Mouse (Mus musculus) liver, adult 2 months (tissue): ENCODE measurements around the gene Itsn2. TPM values are rescaled to one million over a fixed set of nuclear protein-coding genes. Genes with fewer than 3 reads are reported as not detected.

Experiments
- DNase-seq: peaks from one replicate; pipeline ENCODE4 v3.0.0-alpha.2; 2011; ENCODE audit warnings: low read depth, low spot score; ENCODE audit errors: extremely low read depth
- H3K27ac ChIP-seq: fragments of 200-500 bp; replicated peaks from 2 replicates; pipeline ENCODE4 v1.5.1; 2012; ENCODE audit warnings: low read depth, mild to moderate bottlenecking, control low read depth, inconsistent platforms, low read length; ENCODE audit not compliant: insufficient read depth
- H3K27me3 ChIP-seq: fragments of 200-500 bp; 2 replicates; pipeline ENCODE4 v1.6.1; 2012; ENCODE audit warnings: mild to moderate bottlenecking, moderate library complexity, low read length, inconsistent platforms; ENCODE audit not compliant: control insufficient read depth, insufficient read depth
- H3K36me3 ChIP-seq: fragments of 200-500 bp; 2 replicates; pipeline ENCODE4 v1.6.1; 2012; ENCODE audit warnings: low read length, inconsistent platforms; ENCODE audit not compliant: control insufficient read depth, insufficient read depth
- H3K4me1 ChIP-seq: fragments of 200-500 bp; 2 replicates; pipeline ENCODE4 v1.6.1; 2011; ENCODE audit warnings: low read length; ENCODE audit not compliant: control insufficient read depth, insufficient read depth
- H3K4me3 ChIP-seq: fragments of 200-500 bp; 2 replicates; pipeline ENCODE4 v1.5.1; 2011; ENCODE audit warnings: low read depth, mild to moderate bottlenecking, control low read depth, low read length, moderate library complexity; ENCODE audit not compliant: insufficient read depth
- H3K79me2 ChIP-seq: fragments of 200-500 bp; 2 replicates; pipeline ENCODE4 v1.6.1; 2012; ENCODE audit warnings: inconsistent platforms, mild to moderate bottlenecking, low read length, moderate library complexity; ENCODE audit not compliant: control insufficient read depth, insufficient read depth
- H3K9ac ChIP-seq: fragments of 200-500 bp; 2 replicates; pipeline ENCODE4 v1.6.1; 2012; ENCODE audit warnings: low read depth, mild to moderate bottlenecking, control low read depth, inconsistent platforms, low read length
- CTCF ChIP-seq: fragments of 200-500 bp; IDR thresholded peaks from 2 replicates; pipeline ENCODE4 v1.5.1; 2011; ENCODE audit warnings: low read depth, low read length, control low read depth
- POLR2A ChIP-seq: fragments of 200-500 bp; IDR thresholded peaks from 2 replicates; pipeline ENCODE4 v1.6.1; 2011; ENCODE audit warnings: low read length, control low read depth; ENCODE audit not compliant: insufficient read depth; ENCODE audit errors: extremely low read depth
- WGBS: fragments of 180-500 bp; shearing (Covaris S2); methylation state at CpG from one replicate; pipeline ENCODE4 v1.1.7; 2018; 5-methylcytosine and 5-hydroxymethylcytosine counted together
- polyA plus RNA-seq: library from polyadenylated mRNA; depleted of rRNA; stranded (reverse); fragments of >200 nt; gene quantifications from 2 replicates; pipeline ENCODE4 v1.2.3, GENCODE M21; 2012
- total RNA-seq: library from RNA; depleted of rRNA; stranded (reverse); fragments of >200 nt; gene quantifications from 2 replicates; pipeline ENCODE4 v1.2.3, GENCODE M21; 2014

The Itsn2 gene
- total and polyA plus RNA-seq, 2 experiments: 11.6 to 26.8 TPM

DNA sequence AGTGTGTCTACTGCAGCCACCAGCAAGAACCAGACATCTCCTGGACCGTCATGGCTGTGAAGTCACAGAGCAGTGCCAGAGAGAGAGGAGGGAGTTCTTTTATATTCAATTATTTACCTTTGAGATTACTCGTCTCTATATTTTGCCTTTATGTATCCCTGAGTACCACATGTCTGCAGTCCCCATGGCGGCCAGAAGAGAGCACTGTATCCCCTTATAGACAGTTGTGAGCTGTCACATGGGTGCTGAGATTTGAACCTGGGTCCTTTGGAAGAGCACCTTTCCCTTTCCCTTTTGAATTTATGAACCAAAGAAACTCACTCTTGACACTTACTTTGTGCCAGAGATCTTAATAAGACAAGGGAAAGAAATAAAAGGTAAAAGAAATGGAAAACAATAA lies 136.7 kb downstream of the Itsn2 start:
- no peaks in the 10 kb centered on the region for H3K36me3 ChIP-seq
- WGBS: 91% methylated on average over 3 of the region's 3 CpGs
- no peaks in the 10 kb centered on the region for H3K27me3 ChIP-seq
- no peak overlapping the region for H3K9ac ChIP-seq
- DNase-seq: no peak
- no peak overlapping the region for H3K4me3 ChIP-seq
- no peaks in the 10 kb centered on the region for H3K79me2 ChIP-seq
- TF ChIP-seq POLR2A (no peak), CTCF (no peak)
- H3K27ac ChIP-seq: no peak overlapping the region
- H3K4me1 ChIP-seq: no peaks in the 10 kb centered on the region

DNA sequence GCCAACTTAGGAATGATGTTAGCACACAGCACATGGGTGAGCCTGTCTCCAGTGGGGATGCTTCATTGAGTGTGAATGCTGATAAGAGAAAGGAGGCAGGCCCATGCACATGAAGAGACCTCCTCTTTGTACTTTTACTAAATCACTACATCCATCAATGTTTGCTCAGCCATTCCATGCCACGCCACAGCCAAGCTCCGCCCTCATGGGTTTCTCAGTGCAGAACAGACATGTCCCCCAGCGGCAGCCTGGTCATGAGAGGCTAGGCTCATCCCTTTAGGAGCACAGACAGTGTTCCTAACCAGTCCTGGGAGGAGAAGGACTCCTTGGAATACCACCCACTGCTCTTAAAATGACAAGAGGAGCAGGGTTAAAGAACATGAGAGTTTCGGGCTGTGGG lies 139.2 kb downstream of the Itsn2 start:
- 75% methylated on average over 4 of the region's 4 CpGs for WGBS
- no peaks in the 10 kb centered on the region for H3K4me1 ChIP-seq
- H3K79me2 ChIP-seq: no peaks in the 10 kb centered on the region
- DNase-seq: no peak
- H3K4me3 ChIP-seq: no peak overlapping the region
- no peaks in the 10 kb centered on the region for H3K27me3 ChIP-seq
- TF ChIP-seq POLR2A (no peak), CTCF (no peak)
- no peak overlapping the region for H3K27ac ChIP-seq
- H3K36me3 ChIP-seq: no peaks in the 10 kb centered on the region
- no peak overlapping the region for H3K9ac ChIP-seq

DNA sequence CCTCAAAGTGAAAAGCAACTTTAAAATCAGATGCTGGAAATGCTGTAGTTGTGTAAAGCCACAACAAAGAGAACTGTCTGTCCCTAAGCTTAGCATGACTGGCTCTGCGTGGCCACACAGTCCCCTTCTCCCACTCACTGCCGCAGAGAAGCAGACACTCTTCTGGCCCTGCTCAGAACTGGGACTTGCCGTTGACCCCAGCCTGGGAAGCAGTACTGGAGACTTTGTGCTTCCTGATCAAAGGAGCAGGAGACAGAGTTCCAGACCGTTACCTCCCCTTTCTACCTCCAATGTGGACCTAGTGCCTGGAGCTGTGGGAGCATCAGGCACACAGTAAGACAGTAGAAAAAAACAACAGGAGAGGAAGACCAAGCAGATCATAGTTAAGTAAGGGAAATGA lies 139.9 kb downstream of the Itsn2 start:
- 71% methylated on average over 4 of the region's 4 CpGs for WGBS
- no peak overlapping the region for H3K27ac ChIP-seq
- no peaks in the 10 kb centered on the region for H3K27me3 ChIP-seq
- no peak overlapping the region for H3K9ac ChIP-seq
- no peaks in the 10 kb centered on the region for H3K4me1 ChIP-seq
- DNase-seq: no peak
- TF ChIP-seq CTCF (no peak), POLR2A (no peak)
- no peaks in the 10 kb centered on the region for H3K36me3 ChIP-seq
- no peaks in the 10 kb centered on the region for H3K79me2 ChIP-seq
- no peak overlapping the region for H3K4me3 ChIP-seq

DNA sequence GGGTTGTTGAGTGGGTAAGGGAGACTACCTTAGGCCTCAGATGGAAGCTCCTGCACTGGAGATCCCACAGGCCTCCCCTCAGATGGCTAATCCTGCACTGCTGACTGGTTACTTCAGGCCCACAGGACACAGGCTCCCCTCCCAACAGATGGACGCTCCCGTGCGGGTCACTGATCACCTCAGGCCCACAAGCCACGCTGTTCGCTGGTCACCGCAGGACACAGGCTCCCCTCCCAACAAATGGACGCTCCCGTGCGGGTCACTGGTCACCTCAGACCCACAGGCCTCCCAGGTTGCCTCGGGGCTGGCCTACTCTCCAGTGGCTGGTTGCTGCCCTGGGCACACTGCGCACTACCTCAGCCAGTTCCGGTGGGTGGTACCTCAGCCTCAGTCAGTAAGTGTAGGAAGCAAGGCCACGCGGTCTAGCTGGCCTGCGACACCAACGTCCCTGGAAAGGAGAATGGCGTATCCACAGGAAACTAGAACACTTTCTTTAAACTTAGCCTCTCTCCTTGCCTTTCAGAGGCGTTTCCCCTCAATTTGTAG lies 145.7 kb downstream of the Itsn2 start, which contains the start of gene Fam228a:
TSS of gene Fam228a (minus strand) at position 400 of the 546 bp plus-strand sequence.
- no peak for DNase-seq
- Histone ChIP-seq H3K9ac (no peak within 1 kb of the TSS), H3K79me2 (no peaks in the 10 kb centered on the region), H3K27me3 (no peaks in the 10 kb centered on the region), H3K4me3 (no peak within 1 kb of the TSS), H3K27ac (no peak within 1 kb of the TSS), H3K4me1 (no peaks in the 10 kb centered on the region), H3K36me3 (no peaks in the 10 kb centered on the region)
- WGBS: 91% methylated on average over 18 of the region's 18 CpGs
- TF ChIP-seq POLR2A (no peak), CTCF (no peak)

DNA sequence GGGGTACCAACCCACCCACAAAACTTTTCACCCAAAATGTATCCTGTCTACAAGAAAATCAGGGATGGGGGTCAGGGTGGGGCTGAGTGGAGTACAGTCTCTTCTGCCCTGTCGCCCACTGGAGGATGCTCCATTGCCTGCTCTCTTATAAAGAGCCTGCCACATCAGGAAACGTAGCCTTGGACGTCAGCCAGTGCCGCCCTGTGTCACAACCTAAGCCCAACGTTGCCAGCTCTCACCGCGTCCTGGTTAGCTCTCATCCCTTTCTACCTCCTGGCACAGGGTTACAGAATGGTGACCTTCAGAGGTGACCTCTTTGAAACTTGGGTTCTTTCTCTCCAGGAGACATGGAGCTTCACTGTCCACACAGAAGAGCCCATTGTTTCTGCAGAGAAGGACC lies 148.4 kb downstream of the Itsn2 start:
- H3K4me1 ChIP-seq: no peaks in the 10 kb centered on the region
- no peaks in the 10 kb centered on the region for H3K79me2 ChIP-seq
- 38% methylated on average over 7 of the region's 7 CpGs for WGBS
- H3K9ac ChIP-seq: no peak overlapping the region
- H3K36me3 ChIP-seq: no peaks in the 10 kb centered on the region
- TF ChIP-seq CTCF (no peak), POLR2A (no peak)
- H3K27me3 ChIP-seq: no peaks in the 10 kb centered on the region
- no peak overlapping the region for H3K27ac ChIP-seq
- no peak overlapping the region for H3K4me3 ChIP-seq
- peak; percentile 44 for DNase-seq

DNA sequence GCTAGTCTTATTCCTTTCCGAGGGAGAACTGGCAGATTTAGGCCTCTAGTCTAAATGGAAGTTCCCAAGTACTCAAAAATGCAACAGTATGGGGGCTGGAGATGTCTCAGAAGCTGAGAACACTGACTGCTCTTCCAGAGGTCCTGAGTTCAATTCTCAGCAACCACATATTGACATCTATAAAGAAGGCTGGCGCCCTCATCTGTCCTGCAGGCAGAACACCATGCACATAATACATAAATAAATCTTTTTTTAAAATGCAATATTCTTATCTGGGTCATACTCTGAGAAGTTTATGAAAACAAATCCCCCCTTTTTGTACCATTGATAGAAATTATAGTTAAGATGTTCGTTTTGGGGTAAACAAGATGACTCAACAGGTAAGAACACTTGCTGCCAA lies 149.7 kb downstream of the Itsn2 start:
- TF ChIP-seq CTCF (no peak), POLR2A (no peak)
- 85% methylated on average over 3 of the region's 3 CpGs for WGBS

More for the DNA sequence above, 149.7 kb downstream of the Itsn2 start:
- H3K79me2 ChIP-seq: no peaks in the 10 kb centered on the region
- no peak overlapping the region for H3K9ac ChIP-seq
- no peak for DNase-seq
- no peaks in the 10 kb centered on the region for H3K27me3 ChIP-seq
- no peak overlapping the region for H3K27ac ChIP-seq
- H3K4me1 ChIP-seq: no peaks in the 10 kb centered on the region
- H3K36me3 ChIP-seq: no peaks in the 10 kb centered on the region
- no peak overlapping the region for H3K4me3 ChIP-seq
